Mouse (Mus musculus) hindbrain, postnatal 0 days (tissue): ENCODE results near the gene Gsto2. TPM values are rescaled to one million over a fixed set of nuclear protein-coding genes. Genes with fewer than 3 reads are reported as not detected.

ENCODE experiments used
- ATAC-seq: fragments of 200-750 bp; cut with Nextera tagmentation; 2 replicates; pipeline ENCODE4 v1.8.0; 2017; ENCODE audit warnings: mild to moderate bottlenecking, moderate TSS enrichment, moderate library complexity
- DNase-seq: peaks from one replicate; pipeline ENCODE4 v3.0.0-alpha.2; 2015; ENCODE audit warnings: low spot score
- H3K27ac ChIP-seq: fragments of 300-500 bp; sonication (generic); 2 replicates; pipeline ENCODE4 v1.5.1; 2014; ENCODE audit warnings: mild to moderate bottlenecking
- H3K27me3 ChIP-seq: fragments of 300-500 bp; sonication (generic); 2 replicates; pipeline ENCODE4 v1.6.1; 2014; ENCODE audit warnings: low read length, mixed read lengths; ENCODE audit not compliant: insufficient read depth
- H3K36me3 ChIP-seq: fragments of 300-500 bp; sonication (generic); 2 replicates; pipeline ENCODE4 v1.6.1; 2014; ENCODE audit warnings: low read length, mixed read lengths; ENCODE audit not compliant: insufficient read depth
- H3K4me1 ChIP-seq: fragments of 300-500 bp; sonication (generic); 2 replicates; pipeline ENCODE4 v1.6.1; 2014; ENCODE audit warnings: antibody characterized with exemption, low read length, mixed read lengths; ENCODE audit not compliant: insufficient read depth
- H3K4me2 ChIP-seq: fragments of 300-500 bp; sonication (generic); 2 replicates; pipeline ENCODE4 v1.6.1; 2014; ENCODE audit warnings: low read depth, mild to moderate bottlenecking, low read length, moderate library complexity, mixed read lengths
- H3K4me3 ChIP-seq: fragments of 300-500 bp; sonication (generic); 2 replicates; pipeline ENCODE4 v1.5.1; 2014; ENCODE audit warnings: low read length
- H3K9ac ChIP-seq: fragments of 300-500 bp; sonication (generic); replicated peaks from 2 replicates; pipeline ENCODE4 v1.6.1; 2014; ENCODE audit warnings: mild to moderate bottlenecking, low read length, moderate library complexity, mixed read lengths
- H3K9me3 ChIP-seq: fragments of 300-500 bp; sonication (generic); 2 replicates; pipeline ENCODE4 v1.6.1; 2016; ENCODE audit warnings: low read length, mixed read lengths
- CTCF ChIP-seq: IDR thresholded peaks from 2 replicates; pipeline ENCODE4 v1.5.1; 2016; ENCODE audit warnings: antibody characterized with exemption, control low read depth, low read depth
- WGBS: fragments of 180-500 bp; shearing (Covaris S2); extraction: QIAGEN DNeasy Blood & Tissue Kit; methylation state at CpG from one replicate; pipeline ENCODE4 v1.1.7; 2014; 5-methylcytosine and 5-hydroxymethylcytosine counted together
- microRNA-seq, 2 experiments: library from miRNA; unstranded; fragments of <30 nt; microRNA quantifications; one replicate each; pipeline ENCODE4; 2016
- polyA plus RNA-seq: library from polyadenylated mRNA; unstranded; fragments of >200 nt; fragmentation: Nextera tagmentation; extraction: Ambion mirVana; gene quantifications from 2 replicates; pipeline ENCODE4 v1.2.1, GENCODE M21; 2015
- total RNA-seq: library from RNA; depleted of rRNA; stranded (reverse); fragments of >200 nt; gene quantifications from 2 replicates; pipeline ENCODE4 v1.2.3, GENCODE M21; 2014; rRNA removed

The Gsto2 gene
- total and polyA plus RNA-seq, 2 experiments from 2014 or later, result 0.26 to 0.89 TPM

DNA sequence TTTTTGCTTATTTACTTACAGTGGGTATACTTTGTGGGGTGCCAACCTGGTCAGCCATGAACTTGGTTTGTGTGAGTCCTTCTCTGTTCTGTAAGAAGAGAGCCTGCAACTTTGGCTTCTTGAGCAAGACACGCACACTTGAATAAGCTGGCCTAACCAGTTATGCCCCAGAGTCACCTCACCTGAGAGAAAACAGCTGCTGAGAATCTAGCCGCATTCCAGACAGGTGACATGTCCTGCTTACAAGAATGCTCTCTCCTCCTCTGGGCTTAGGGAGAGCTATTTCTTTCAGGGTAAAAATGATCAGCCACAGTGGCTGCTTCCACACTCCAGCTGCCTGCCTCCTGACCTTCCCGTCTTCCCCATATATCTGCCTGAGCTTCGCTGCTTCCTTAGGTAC lies 63.7 kb downstream of the Gsto2 start:
- Histone ChIP-seq H3K4me3 (no peak overlapping the region), H3K9ac (no peak overlapping the region), H3K36me3 (no peaks in the 10 kb centered on the region), H3K27ac (no peak overlapping the region), H3K4me1 (no peaks in the 10 kb centered on the region), H3K9me3 (no peaks in the 10 kb centered on the region), H3K27me3 (no peaks in the 10 kb centered on the region), H3K4me2 (no peak overlapping the region)
- WGBS, result 78% methylated on average over 4 of the region's 4 CpGs
- ATAC-seq, result no peak
- no peak for TF ChIP-seq CTCF
- no peak for DNase-seq

DNA sequence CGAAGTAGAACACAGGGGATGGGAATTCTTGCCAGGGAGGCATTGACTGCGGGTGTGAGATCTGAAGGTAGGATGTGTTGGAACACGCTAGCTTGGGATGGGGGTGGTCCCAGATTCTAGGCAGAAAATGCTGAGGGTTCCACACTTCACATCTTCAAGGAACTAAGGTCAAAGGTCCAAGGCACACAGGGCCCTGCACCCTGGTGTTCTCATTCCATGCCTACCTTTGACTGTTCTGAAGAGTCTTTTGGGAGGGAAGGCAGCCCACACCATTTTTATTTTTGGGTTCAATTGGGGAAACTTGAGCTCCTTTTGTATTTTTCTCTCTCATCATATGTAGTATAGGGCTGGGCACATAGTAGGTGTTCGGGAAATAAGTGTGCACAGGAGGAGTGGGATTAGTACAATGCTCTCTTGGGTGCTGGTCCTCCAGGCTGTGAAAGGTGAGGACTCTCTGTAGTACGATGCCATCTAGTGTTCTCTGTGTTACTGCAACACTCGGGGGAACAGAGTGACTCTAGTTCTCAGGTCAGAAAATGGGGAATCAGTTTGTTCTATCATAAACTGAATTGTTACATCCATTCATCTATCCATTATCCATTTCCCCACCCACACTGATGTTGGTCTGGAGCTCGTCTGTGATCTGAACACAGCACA lies 66.8 kb downstream of the Gsto2 start:
- peak; percentile 82 for TF ChIP-seq CTCF
- no peak overlapping the region for H3K27ac ChIP-seq
- ATAC-seq (peak; percentile 51; the same call in 1 of the 2 replicates), DNase-seq (peak; percentile 81)
- H3K9ac ChIP-seq, result no peak overlapping the region
- H3K36me3 ChIP-seq, result no peaks in the 10 kb centered on the region
- no peaks in the 10 kb centered on the region for H3K4me1 ChIP-seq
- H3K9me3 ChIP-seq, result no peaks in the 10 kb centered on the region
- H3K4me3 ChIP-seq, result no peak overlapping the region
- H3K27me3 ChIP-seq, result no peaks in the 10 kb centered on the region
- no peak overlapping the region for H3K4me2 ChIP-seq
- WGBS, result 42% methylated on average over 7 of the region's 7 CpGs

DNA sequence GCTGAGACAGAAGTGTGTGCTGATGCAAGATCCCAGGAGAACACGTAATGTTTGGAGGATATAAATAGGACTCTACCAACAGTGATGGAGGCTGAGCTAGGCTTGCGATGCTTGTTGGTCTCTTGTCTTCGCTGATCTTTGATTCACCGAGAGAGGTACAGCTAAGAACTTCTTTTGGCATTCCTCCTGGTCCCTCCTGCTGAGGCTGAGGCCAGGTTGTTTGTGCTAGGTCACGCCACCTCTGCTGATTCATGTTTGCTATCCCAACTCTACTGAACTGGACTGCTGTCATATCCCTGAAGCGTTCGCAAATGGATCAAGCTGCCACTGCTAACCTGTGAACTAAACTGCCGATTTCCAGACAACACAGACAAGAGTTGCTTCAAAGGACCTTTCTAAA lies 68.8 kb downstream of the Gsto2 start:
- ATAC-seq (no peak), DNase-seq (no peak)
- no peaks in the 10 kb centered on the region for H3K27me3 ChIP-seq
- no peak for TF ChIP-seq CTCF
- H3K27ac ChIP-seq, result no peak overlapping the region
- H3K4me3 ChIP-seq, result no peak overlapping the region
- H3K36me3 ChIP-seq, result no peaks in the 10 kb centered on the region
- H3K4me1 ChIP-seq, result no peaks in the 10 kb centered on the region
- H3K9ac ChIP-seq, result no peak overlapping the region
- H3K4me2 ChIP-seq, result no peak overlapping the region
- no peaks in the 10 kb centered on the region for H3K9me3 ChIP-seq
- WGBS, result 93% methylated on average over 8 of the region's 8 CpGs

DNA sequence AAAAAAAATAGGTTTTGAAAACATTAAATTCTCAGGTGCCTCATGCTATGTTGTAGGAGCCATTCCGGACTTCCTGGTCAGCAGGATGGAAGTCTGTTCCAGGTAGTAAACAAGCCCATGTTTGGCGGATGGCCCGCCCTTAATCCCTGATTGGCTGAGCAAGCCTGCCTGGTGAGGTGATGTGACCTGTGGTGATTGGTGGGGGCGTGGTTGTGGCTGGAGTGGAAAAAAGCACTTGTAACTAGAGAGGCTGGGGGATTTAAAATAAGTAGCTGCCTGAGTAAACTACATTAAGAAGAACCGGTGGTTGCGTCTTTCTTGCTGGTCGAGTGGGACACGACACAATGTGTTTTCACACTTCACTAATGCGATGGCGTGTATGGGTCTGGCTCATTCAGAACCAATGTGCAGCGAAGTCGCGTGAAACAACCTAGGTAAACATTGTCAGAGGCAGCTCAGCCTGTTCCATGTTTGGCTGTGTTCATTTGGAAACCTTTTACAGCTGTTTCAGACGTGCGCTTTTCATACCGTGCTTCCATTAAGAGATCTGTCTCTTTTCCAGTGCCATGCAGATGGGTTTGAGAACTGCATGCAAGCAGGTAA lies 69.4 kb downstream of the Gsto2 start:
- H3K27ac ChIP-seq, result no peak overlapping the region
- H3K4me2 ChIP-seq, result no peak overlapping the region
- DNase-seq, result no peak
- no peaks in the 10 kb centered on the region for H3K36me3 ChIP-seq
- no peak for ATAC-seq
- 79% methylated on average over 16 of the region's 16 CpGs for WGBS
- no peak overlapping the region for H3K9ac ChIP-seq
- TF ChIP-seq CTCF, result no peak
- no peak overlapping the region for H3K4me3 ChIP-seq
- H3K27me3 ChIP-seq, result no peaks in the 10 kb centered on the region
- no peaks in the 10 kb centered on the region for H3K9me3 ChIP-seq
- no peaks in the 10 kb centered on the region for H3K4me1 ChIP-seq

DNA sequence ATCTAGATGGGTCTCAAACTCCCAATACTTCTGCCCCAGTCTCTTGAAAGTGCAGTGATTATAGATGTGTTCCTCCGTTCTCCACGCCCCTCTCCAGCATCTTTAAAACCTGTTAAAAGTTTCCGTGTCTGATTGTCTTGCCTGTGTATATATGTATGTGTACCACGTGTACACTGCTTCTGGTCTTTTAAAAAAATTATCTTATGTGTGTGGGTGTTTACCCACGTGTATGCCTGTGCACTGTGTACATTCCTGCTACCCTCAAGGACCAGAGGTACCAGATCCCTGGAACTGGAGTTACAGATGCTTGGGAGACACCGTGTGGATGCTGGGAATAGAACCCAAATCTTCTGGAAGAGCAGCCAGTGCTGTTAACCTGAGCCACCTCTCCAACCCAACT lies 70.2 kb downstream of the Gsto2 start:
- DNase-seq (no peak), ATAC-seq (no peak)
- no peaks in the 10 kb centered on the region for H3K9me3 ChIP-seq
- no peaks in the 10 kb centered on the region for H3K27me3 ChIP-seq
- no peaks in the 10 kb centered on the region for H3K36me3 ChIP-seq
- no peak overlapping the region for H3K9ac ChIP-seq
- H3K27ac ChIP-seq, result no peak overlapping the region
- no peak overlapping the region for H3K4me2 ChIP-seq
- 79% methylated on average over 6 of the region's 6 CpGs for WGBS
- no peak overlapping the region for H3K4me3 ChIP-seq
- TF ChIP-seq CTCF, result no peak
- no peaks in the 10 kb centered on the region for H3K4me1 ChIP-seq

Small RNAs within 50 kb of the gene (microRNA-seq; reads per million reads assigned to microRNA genes)
- gene Gm22240, result 0 reads per million in 2 experiments

Other genes starting within 250 kb of the Gsto2 start
- gene Col17a1, start 173.4 kb upstream of the Gsto2 start, total RNA-seq, result 0.47 and 0.83 TPM in 2 replicates
- 0.42 and 0.61 TPM in 2 replicates for gene Col17a1, start 173.4 kb upstream of the Gsto2 start, polyA plus RNA-seq
- 38.9 and 43.2 TPM in 2 replicates for gene Sfr1, start 133.9 kb upstream of the Gsto2 start, total RNA-seq
- gene Sfr1, start 133.9 kb upstream of the Gsto2 start, polyA plus RNA-seq, result 188 and 200 TPM in 2 replicates
- 86.9 and 102 TPM in 2 replicates for gene Gsto1, start 10.6 kb upstream of the Gsto2 start, total RNA-seq
- gene Gsto1, start 10.6 kb upstream of the Gsto2 start, polyA plus RNA-seq, result 136 TPM in 2 replicates
- 1.8 and 2.8 TPM in 2 replicates for gene Cfap43, start 53.8 kb downstream of the Gsto2 start, total RNA-seq
- gene Cfap43, start 53.8 kb downstream of the Gsto2 start, polyA plus RNA-seq, result 2.8 and 4.7 TPM in 2 replicates
- 6.6 and 7.2 TPM in 2 replicates for gene Itprip, start 53.8 kb downstream of the Gsto2 start, total RNA-seq
- 2.7 and 3.1 TPM in 2 replicates for gene Itprip, start 53.8 kb downstream of the Gsto2 start, polyA plus RNA-seq
- 0.26 TPM in 1 of 2 replicates, not detected in the other for gene Cfap58, start 72.1 kb downstream of the Gsto2 start, total RNA-seq
- gene Cfap58, start 72.1 kb downstream of the Gsto2 start, polyA plus RNA-seq, result 0.68 TPM in 2 replicates